Mouse (Mus musculus) G1E (cell line): ENCODE data around the gene Mst1.

Experiments used
- CTCF ChIP-seq: IDR thresholded peaks from 2 replicates; pipeline ENCODE4 v1.5.1; 2012; ENCODE audit warnings: low read depth, low read length, inconsistent platforms, mixed read lengths
- POLR2AphosphoS5 ChIP-seq: IDR thresholded peaks from 2 replicates; pipeline ENCODE4 v1.6.1; 2012; ENCODE audit warnings: low read depth, low read length, inconsistent platforms; ENCODE audit not compliant: insufficient replicate concordance

DNA sequence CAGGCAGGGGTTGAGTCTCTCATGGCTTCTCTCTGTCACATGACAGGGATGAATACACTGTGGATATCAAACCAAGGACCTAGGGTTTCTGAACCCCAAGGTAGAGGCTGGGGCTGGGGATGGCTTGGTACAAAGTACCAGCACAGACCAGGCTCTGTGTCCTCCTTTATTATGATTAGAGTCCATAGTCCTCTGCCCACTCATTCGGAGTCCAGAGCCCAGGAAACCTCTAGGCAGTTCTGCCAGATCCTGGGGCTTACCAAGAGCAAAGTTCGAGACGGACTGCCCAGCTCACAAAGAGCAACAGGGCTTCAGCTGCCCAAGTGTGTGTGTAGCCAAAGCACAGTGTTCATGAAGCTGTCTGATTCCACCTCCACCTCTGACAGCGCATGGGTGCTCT, 5.0 kb downstream of the Mst1 start:
- no peak for TF ChIP-seq CTCF
- TF ChIP-seq POLR2AphosphoS5, result no peak
